Mouse (Mus musculus) CH12.LX (cell line): ENCODE measurements at regions not wholly inside any gene's neighbourhood (a gene's known extent, or its start where the extent isn't known, plus 50 kb on each side); places are given as distances from the start of the nearest gene placed in this dataset.

ENCODE experiments used
- DNase-seq: peaks from one replicate; pipeline ENCODE4 v3.0.0-alpha.2; 2013; ENCODE audit errors: extremely low read depth
- H3K27ac ChIP-seq: 2 replicates; pipeline ENCODE4 v1.5.1; 2012; ENCODE audit warnings: low read depth, mild to moderate bottlenecking, control low read depth, moderate library complexity; ENCODE audit not compliant: insufficient read depth
- H3K27me3 ChIP-seq: replicated peaks from 2 replicates; pipeline ENCODE3; 2012; ENCODE audit warnings: inconsistent platforms
- H3K36me3 ChIP-seq, 2 experiments: replicated peaks in 1 of 2; 2 replicates each; pipeline versions ENCODE3 to v1.6.1; 2012; ENCODE audit warnings: inconsistent platforms in 1 of 2, low read length in 1 of 2, mild to moderate bottlenecking in 1 of 2, mixed read lengths in 1 of 2, moderate library complexity in 1 of 2; ENCODE audit not compliant: control insufficient read depth in 1 of 2, insufficient read depth in 1 of 2
- H3K4me1 ChIP-seq, 2 experiments: 2 replicates each; pipeline ENCODE4 v1.6.1; 2012; ENCODE audit warnings: inconsistent platforms in 1 of 2, moderate library complexity in 1 of 2; ENCODE audit not compliant: insufficient read depth in 2 of 2, control insufficient read depth in 1 of 2
- H3K4me2 ChIP-seq: 2 replicates; pipeline ENCODE4 v1.6.1; 2012; ENCODE audit warnings: low read depth, mild to moderate bottlenecking, control low read depth; ENCODE audit not compliant: poor library complexity, insufficient read depth, severe bottlenecking
- H3K4me3 ChIP-seq, 3 experiments: fragments of 150-350 bp in 1 of 3; sonication (generic) in 1 of 3; replicated peaks in 1 of 3; 2 replicates each; pipeline versions ENCODE3 to v1.5.1; 2011 to 2012; ENCODE audit warnings: low read depth in 2 of 3, low read length in 2 of 3, mild to moderate bottlenecking in 2 of 3, moderate library complexity in 2 of 3, control low read depth in 1 of 3, improper control_type of control experiment in 1 of 3, inconsistent platforms in 1 of 3, mixed read lengths in 1 of 3; ENCODE audit not compliant: poor library complexity in 1 of 3
- H3K79me2 ChIP-seq: replicated peaks from 2 replicates; pipeline ENCODE4 v1.6.1; 2012; ENCODE audit warnings: mild to moderate bottlenecking, moderate library complexity; ENCODE audit not compliant: control insufficient read depth, poor library complexity, insufficient read depth, severe bottlenecking; ENCODE audit errors: extremely low read depth
- H3K9ac ChIP-seq: 2 replicates; pipeline ENCODE4 v1.6.1; 2012; ENCODE audit warnings: low read depth, mild to moderate bottlenecking, control low read depth, moderate library complexity; ENCODE audit not compliant: insufficient read depth
- H3K9me3 ChIP-seq: replicated peaks from 2 replicates; pipeline ENCODE3; 2012; ENCODE audit warnings: low read length, inconsistent platforms, mixed read lengths
- BHLHE40 ChIP-seq: IDR thresholded peaks from 2 replicates; pipeline ENCODE4 v1.6.1; 2011; ENCODE audit warnings: mild to moderate bottlenecking, low read depth, low read length, improper control_type of control experiment
- CHD1 ChIP-seq: IDR thresholded peaks from 2 replicates; pipeline ENCODE4 v1.6.1; 2012; ENCODE audit warnings: low read depth, low read length, improper control_type of control experiment, inconsistent platforms
- ELF1 ChIP-seq: IDR thresholded peaks from 2 replicates; pipeline ENCODE4 v1.6.1; 2014; ENCODE audit warnings: low read depth, mild to moderate bottlenecking, inconsistent platforms, low read length, improper control_type of control experiment
- EP300 ChIP-seq: IDR thresholded peaks from 2 replicates; pipeline ENCODE4 v1.6.1; 2011; ENCODE audit warnings: low read length, improper control_type of control experiment
- GABPA ChIP-seq: IDR thresholded peaks from 2 replicates; pipeline ENCODE4 v1.6.1; 2012; ENCODE audit warnings: low read depth, low read length, improper control_type of control experiment, inconsistent platforms; ENCODE audit not compliant: insufficient replicate concordance
- HCFC1 ChIP-seq: IDR thresholded peaks from 2 replicates; pipeline ENCODE4 v1.6.1; 2012; ENCODE audit warnings: low read depth, mild to moderate bottlenecking, inconsistent platforms, low read length, improper control_type of control experiment
- IRF4 ChIP-seq: IDR thresholded peaks from 2 replicates; pipeline ENCODE4 v1.6.1; 2014; ENCODE audit warnings: low read depth, mild to moderate bottlenecking, inconsistent platforms, low read length, improper control_type of control experiment
- JUND ChIP-seq: conservative IDR thresholded peaks from 2 replicates; pipeline ENCODE4 v1.6.1; 2011; ENCODE audit warnings: low read depth, low read length, improper control_type of control experiment
- KAT2A ChIP-seq: IDR thresholded peaks from 2 replicates; pipeline ENCODE4 v1.6.1; 2012; ENCODE audit warnings: low read length, improper control_type of control experiment, inconsistent platforms; ENCODE audit not compliant: insufficient replicate concordance
- MAFK ChIP-seq: IDR thresholded peaks from 2 replicates; pipeline ENCODE4 v1.6.1; 2011; ENCODE audit warnings: low read length, improper control_type of control experiment; ENCODE audit not compliant: insufficient replicate concordance
- MEF2A ChIP-seq: IDR thresholded peaks from 2 replicates; pipeline ENCODE4 v1.6.1; 2014; ENCODE audit warnings: low read depth, mild to moderate bottlenecking, inconsistent platforms, low read length, improper control_type of control experiment, borderline replicate concordance
- POLR2A ChIP-seq: IDR thresholded peaks from 2 replicates; pipeline ENCODE4 v1.6.1; 2011; ENCODE audit warnings: low read depth, mild to moderate bottlenecking, improper control_type of control experiment, low read length
- SIN3A ChIP-seq: IDR thresholded peaks from 2 replicates; pipeline ENCODE4 v1.6.1; 2012; ENCODE audit warnings: low read length, improper control_type of control experiment, inconsistent platforms
- SMC3 ChIP-seq: IDR thresholded peaks from 2 replicates; pipeline ENCODE4 v1.6.1; 2011; ENCODE audit warnings: low read depth, low read length, improper control_type of control experiment
- TBP ChIP-seq: conservative IDR thresholded peaks from 2 replicates; pipeline ENCODE4 v1.6.1; 2011; ENCODE audit warnings: low read depth, low read length, improper control_type of control experiment
- UBTF ChIP-seq: IDR thresholded peaks from 2 replicates; pipeline ENCODE4 v1.6.1; 2012; ENCODE audit warnings: low read depth, mild to moderate bottlenecking, inconsistent platforms, low read length, improper control_type of control experiment, moderate library complexity
- USF2 ChIP-seq: conservative IDR thresholded peaks from 2 replicates; pipeline ENCODE4 v1.6.1; 2011; ENCODE audit warnings: low read depth, low read length, improper control_type of control experiment
- ZKSCAN1 ChIP-seq: IDR thresholded peaks from 2 replicates; pipeline ENCODE4 v1.6.1; 2012; ENCODE audit warnings: low read depth, inconsistent platforms, low read length, improper control_type of control experiment, borderline replicate concordance
- ZMIZ1 ChIP-seq: IDR thresholded peaks from 2 replicates; pipeline ENCODE4 v1.6.1; 2012; ENCODE audit warnings: low read depth, mild to moderate bottlenecking, inconsistent platforms, low read length, improper control_type of control experiment
- dilution Hi-C: fragments of 300-500 bp; cut with MboI; formaldehyde crosslinking; loops from 2 replicates; pipeline ENCODE4 v1.14.3; 2020; ENCODE audit warnings: low sequenced_read_pairs; ENCODE audit not compliant: extremely low pct_unique_long_range_greater_than_20kb, extremely low pct_ligation_motif_present
- in situ Hi-C: fragments of 300-500 bp; cut with MboI; formaldehyde crosslinking; loops from 3 replicates; pipeline ENCODE4 v1.14.3; 2019; ENCODE audit warnings: low sequenced_read_pairs, low pct_ligation_motif_present, low pct_unique_long_range_greater_than_20kb, mixed read lengths

DNA sequence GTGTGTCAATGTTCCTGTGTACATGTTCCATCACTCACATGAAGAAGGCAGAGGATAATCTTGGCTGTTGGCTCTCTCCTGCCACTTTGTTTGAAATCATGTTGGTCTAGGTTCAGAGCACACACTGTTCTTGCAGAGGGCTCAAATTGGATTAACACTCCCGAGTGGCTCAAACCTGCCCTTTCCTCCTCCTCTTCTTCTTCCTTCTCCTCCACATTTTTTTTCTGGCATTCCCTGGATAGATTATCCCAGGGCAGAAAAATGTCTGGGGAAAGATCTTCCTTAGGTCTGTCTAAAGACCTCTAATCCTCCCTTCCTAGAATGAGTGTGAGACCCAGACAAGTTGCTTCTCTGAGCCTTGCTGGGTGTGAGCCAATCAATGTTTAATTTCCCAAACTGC, 594.4 kb upstream of the 3110018I06Rik start:
- DNase-seq = no peak
- Histone ChIP-seq H3K9me3 (peaks cover 75% of the 10 kb centered on the region), H3K9ac (no peak overlapping the region), H3K27me3 (no peaks in the 10 kb centered on the region), H3K4me1 (no peaks in the 10 kb centered on the region), H3K36me3 (no peaks in the 10 kb centered on the region)
- dilution Hi-C loops (no loop called here), in situ Hi-C loops (no loop called here)
- TF ChIP-seq MEF2A = no peak
- TF ChIP-seq SMC3 = no peak
- no peak for TF ChIP-seq TBP
- TF ChIP-seq KAT2A = no peak
- no peak for TF ChIP-seq IRF4
- no peak for TF ChIP-seq UBTF
- TF ChIP-seq POLR2A = no peak
- TF ChIP-seq HCFC1 = no peak
- no peak for TF ChIP-seq BHLHE40
- TF ChIP-seq JUND = no peak
- no peak for TF ChIP-seq SIN3A
- TF ChIP-seq ZMIZ1 = no peak
- TF ChIP-seq MAFK = no peak
- no peak for TF ChIP-seq EP300
- no peak for TF ChIP-seq GABPA
- TF ChIP-seq CHD1 = no peak
- no peak for TF ChIP-seq ELF1
- TF ChIP-seq USF2 = no peak
- TF ChIP-seq ZKSCAN1 = no peak
- TF ChIP-seq, all 38 proteins: peak for 0
- no peaks in the 10 kb centered on the region for H3K79me2 ChIP-seq
- no peak overlapping the region for H3K27ac ChIP-seq
- no peak overlapping the region for H3K4me2 ChIP-seq
- H3K4me3 ChIP-seq = no peak overlapping the region

DNA sequence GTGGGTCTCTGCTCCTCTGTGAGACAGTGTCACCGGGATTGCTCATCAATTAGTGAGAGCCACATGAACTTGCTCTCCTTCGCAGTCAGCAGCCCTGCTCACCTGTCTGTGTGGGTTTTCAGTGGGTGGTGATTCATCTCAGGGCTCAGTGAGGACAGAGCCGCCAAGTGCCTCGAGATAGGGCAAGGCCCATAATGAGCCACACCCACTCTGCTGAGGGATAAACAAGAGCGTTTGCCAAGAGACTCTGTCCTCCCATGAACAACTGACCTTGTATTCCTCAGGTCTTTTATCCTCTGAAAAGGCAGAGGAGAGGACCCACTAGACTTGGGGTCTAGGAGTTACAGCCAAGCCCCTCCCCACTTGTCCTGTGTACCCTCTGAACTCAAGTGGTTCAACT, 584.2 kb upstream of the 3110018I06Rik start:
- H3K9ac ChIP-seq = no peak overlapping the region
- no peaks in the 10 kb centered on the region for H3K4me1 ChIP-seq
- H3K9me3 ChIP-seq = peaks cover 94% of the 10 kb centered on the region
- DNase-seq = no peak
- in situ Hi-C loops (no loop called here), dilution Hi-C loops (no loop called here)
- no peak overlapping the region for H3K27ac ChIP-seq
- no peak overlapping the region for H3K4me3 ChIP-seq
- no peaks in the 10 kb centered on the region for H3K27me3 ChIP-seq
- H3K79me2 ChIP-seq = no peaks in the 10 kb centered on the region
- no peak overlapping the region for H3K4me2 ChIP-seq
- TF ChIP-seq KAT2A (no peak), USF2 (no peak)
- no peaks in the 10 kb centered on the region for H3K36me3 ChIP-seq
